Mouse (Mus musculus) CH12.LX (cell line): ENCODE data around the gene H2-M10.5.

Source experiments
- MAFK ChIP-seq: IDR thresholded peaks from 2 replicates; pipeline ENCODE4 v1.6.1; 2011; ENCODE audit warnings: low read length, improper control_type of control experiment; ENCODE audit not compliant: insufficient replicate concordance
- MAX ChIP-seq: IDR thresholded peaks from 2 replicates; pipeline ENCODE4 v1.6.1; 2011; ENCODE audit warnings: low read length, improper control_type of control experiment
- POLR2A ChIP-seq: IDR thresholded peaks from 2 replicates; pipeline ENCODE4 v1.6.1; 2011; ENCODE audit warnings: low read depth, mild to moderate bottlenecking, improper control_type of control experiment, low read length
- SMC3 ChIP-seq: IDR thresholded peaks from 2 replicates; pipeline ENCODE4 v1.6.1; 2011; ENCODE audit warnings: low read depth, low read length, improper control_type of control experiment
- TCF12 ChIP-seq: IDR thresholded peaks from 2 replicates; pipeline ENCODE4 v1.6.1; 2014; ENCODE audit warnings: low read depth, mild to moderate bottlenecking, inconsistent platforms, low read length, improper control_type of control experiment

GRCm38 (mm10) chr17:36824005-36824404, 51.3 kb downstream of the H2-M10.5 start:
- TF ChIP-seq TCF12 (no peak), POLR2A (no peak), MAX (no peak), SMC3 (0 out of 2 replicates have a peak, but pooled peaks have one; percentile 13), MAFK (no peak)
